Mouse (Mus musculus) neutrophil, adult 5-6 weeks (primary cell): ENCODE data around the gene Ppp1r9a. TPM values are rescaled to one million over a fixed set of nuclear protein-coding genes. Genes with fewer than 3 reads are reported as not detected.
A peak's percentile ranks its signal among the peaks of the same experiment; 100 is the strongest.

Source experiments
- ATAC-seq: fragments of 151-379, 151-347 bp; 2 replicates; pipeline ENCODE4 v1.8.0; 2017; ENCODE audit warnings: mild to moderate bottlenecking, moderate TSS enrichment; ENCODE audit not compliant: insufficient number of reproducible peaks, poor library complexity, low FRiP score, severe bottlenecking; ENCODE audit errors: extremely low read depth
- total RNA-seq: library from RNA; stranded (forward); fragments of 200-1000 nt; gene quantifications from 2 replicates; pipeline ENCODE4 v1.2.3, GENCODE M21; 2017

Ppp1r9a gene
- total RNA-seq, 1 experiment from 2014 or later: 4.1 TPM

DNA sequence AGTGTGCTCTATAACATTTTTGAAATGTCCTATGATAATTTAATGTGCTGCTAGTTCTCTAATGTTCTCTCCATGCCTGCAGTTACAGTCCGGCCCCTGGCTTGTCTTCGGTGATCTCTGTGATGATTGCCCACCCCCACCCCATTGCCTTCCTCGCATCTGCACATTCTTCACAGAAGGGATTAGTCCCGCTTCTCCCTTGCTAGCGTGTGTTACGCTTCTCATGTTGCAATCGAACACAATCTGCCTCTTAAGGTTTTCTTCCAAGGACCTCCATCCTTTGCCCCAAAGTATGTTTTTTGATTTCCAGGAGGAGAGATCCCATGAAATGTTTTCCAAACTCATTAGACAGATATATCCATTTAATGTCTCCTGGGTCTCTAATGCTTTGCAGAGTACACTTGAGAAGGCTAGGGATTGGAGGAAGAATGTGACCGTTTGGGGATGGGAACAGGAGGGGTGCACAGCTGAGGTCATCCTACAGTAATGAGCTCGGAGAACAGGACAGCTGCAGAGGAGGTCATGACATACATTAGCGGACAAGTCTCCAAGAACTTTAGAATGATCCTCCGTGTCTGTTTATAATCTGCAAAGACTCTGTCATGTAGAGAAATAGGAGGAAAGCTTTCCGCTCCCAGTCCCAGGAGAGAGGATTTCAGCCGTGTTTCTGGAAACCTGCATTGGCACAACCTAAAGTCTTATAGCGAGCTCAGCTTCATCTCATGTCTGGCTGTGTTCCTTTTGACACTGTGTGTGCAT, 91.6 kb downstream of the Ppp1r9a start:
- no peak for ATAC-seq

DNA sequence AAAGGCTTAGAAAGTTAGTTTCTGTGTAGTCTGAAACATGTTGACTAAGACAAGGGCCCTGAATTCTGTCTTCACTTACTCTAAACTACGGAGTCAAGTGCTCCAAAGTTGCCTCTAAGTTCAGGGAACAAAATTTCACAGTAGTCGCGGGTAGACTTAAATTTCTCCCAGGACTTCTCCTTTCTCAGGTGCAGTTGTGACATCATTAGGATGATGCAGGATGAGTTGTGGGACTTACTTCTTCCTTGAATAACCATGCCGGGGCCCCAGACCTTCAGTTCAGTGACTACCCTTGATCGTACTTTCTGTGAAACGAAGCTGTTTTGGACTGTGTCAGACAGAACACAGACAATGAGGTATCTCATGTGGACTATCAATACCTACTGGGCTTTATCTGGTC, 94.9 kb downstream of the Ppp1r9a start:
- peak; percentile 51 for ATAC-seq

DNA sequence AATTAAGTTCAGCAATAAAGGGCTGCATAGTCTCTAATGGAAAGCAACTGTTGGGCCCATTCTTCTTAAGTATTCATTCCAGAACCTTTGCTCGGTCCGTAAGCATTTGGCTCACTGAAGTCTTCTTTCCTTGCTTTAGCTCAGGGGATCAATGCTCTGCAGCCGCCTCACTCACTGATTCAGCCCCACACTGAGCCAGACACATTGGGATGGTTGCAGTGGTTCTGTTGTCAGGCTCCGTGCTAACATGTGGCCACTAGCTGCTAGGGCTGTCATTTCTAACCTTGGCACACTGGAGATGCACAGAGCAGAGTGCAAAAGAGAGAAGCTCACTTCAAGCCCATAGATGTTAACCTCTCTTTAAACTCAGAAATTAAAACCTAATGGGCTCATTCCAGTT, 96.2 kb downstream of the Ppp1r9a start:
- no peak for ATAC-seq

DNA sequence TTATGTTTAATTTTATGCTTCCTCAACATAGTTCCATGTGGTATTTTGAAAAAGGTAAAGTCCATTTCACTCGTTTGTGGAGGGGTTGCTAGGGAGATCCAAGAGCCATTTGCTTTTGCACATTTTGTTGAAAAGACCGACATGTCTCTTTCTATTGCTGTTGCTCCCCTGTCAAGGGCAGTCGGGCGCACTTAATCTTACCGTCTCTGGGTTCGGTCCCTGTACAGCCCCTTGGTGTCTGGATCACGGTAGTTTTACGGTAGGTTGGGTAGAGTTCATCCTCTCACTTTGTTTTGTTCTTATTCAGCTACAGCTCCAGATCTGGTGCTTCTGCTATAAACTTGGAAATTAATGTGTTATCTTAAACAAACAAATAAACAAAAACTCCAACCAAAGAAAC, 98.1 kb downstream of the Ppp1r9a start:
- no peak for ATAC-seq

DNA sequence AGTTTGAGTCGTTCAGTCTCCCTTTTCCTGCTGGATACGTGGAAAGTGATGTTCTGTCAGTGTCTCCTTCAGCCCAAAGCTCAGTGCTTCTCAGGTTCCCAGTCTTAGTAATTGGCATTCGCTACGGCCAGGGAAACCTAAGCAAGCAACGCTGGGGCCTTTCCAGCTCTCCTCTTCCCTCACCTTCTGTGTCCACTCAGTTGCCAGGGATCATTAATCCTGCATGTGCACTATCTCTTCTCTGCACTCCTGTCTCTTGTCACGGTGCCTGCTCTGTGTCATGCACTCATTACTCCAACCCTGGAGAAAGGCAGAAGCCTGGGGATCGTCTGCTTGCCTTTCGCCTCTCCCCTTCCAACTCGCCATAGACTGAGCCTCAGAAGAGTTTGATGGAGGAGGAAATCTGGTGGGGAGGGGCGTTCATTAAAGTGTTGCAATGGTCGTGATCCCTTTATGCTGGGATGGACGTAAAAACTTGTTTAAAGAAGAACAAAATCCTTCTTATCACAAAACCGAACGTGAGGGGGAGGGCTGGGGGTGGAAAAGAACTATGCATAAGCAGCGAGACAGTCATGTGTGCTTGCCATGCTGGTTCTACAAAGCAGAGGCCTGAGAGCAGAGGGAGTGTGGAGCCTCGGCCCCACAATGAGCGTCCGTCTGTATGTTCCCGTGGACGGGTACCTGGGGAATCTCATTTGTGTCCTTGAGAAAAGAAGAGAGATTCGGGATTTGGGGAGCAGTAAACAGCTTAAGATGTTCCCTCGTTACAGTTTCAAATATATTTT, 103.0 kb downstream of the Ppp1r9a start:
- ATAC-seq: no peak

DNA sequence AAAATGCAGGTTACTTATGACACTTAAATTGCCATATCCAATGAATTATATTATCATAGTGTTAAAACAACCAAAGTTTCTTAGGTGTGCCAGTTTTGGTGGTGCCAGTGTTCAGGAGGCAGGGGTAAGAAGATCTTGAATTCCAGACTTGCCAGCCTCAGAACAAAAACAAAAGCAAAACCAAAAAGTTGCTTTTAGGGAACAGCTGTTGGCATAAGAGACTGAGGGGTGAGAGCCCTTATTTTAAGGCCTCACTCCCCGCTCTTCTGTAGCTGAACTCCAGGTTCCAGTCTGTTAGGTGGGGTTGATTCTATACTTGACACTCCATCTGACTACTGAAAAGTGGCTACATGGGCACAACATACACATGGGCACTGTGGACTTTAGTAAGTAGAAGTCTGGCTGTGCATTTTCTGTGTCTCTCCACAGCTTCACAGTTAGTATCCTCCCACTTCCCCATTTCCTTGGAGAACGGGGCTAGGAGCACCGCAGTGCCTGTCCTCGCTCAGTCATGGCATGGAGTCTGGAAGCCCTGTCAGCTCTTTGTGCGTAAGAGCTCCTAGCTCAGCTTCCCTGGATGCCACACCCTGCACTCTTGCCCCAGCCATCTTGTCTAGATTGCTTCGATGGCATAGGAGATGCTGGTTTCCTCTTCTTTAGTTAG, 103.7 kb downstream of the Ppp1r9a start:
- ATAC-seq: 0 out of 2 replicates have a peak, but pooled peaks have one; percentile 13

DNA sequence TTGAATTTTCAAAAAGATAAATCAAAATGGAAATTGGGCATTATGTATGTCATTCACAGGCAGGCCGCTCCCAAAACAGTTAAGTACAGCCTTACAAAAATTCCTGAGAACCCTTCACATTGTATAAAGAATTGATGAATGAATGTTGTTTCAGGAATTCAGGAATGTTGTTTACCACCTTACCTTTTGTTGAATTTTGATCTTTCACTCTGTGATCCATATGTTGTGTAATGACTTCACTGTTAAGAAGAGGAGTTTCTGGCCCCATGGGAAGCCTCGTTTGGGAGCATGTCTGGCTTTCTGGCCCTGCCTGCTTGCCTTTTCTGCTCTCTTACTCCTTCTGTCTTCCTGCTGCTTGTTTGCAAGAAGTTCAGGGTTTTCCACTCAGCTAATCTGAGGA, 105.4 kb downstream of the Ppp1r9a start:
- ATAC-seq: no peak

DNA sequence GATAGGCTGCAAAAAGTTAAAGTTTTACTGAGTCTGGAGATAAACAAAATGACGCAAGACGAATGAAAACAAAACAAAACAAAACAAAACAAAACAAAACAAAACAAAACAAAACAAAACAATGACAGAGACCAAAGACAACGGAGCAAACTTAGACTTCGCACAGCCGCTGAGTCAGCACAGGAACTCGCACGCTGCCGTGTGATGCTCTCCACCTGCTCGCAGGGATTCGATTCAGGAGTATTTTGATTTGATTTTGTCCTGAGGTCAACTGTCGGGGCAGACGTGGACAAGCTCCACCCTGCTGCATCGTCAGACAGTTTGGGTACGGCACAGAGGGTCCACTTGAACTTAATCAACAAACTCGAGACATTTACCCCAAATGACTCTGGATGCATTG, 105.9 kb downstream of the Ppp1r9a start:
- ATAC-seq: no peak

DNA sequence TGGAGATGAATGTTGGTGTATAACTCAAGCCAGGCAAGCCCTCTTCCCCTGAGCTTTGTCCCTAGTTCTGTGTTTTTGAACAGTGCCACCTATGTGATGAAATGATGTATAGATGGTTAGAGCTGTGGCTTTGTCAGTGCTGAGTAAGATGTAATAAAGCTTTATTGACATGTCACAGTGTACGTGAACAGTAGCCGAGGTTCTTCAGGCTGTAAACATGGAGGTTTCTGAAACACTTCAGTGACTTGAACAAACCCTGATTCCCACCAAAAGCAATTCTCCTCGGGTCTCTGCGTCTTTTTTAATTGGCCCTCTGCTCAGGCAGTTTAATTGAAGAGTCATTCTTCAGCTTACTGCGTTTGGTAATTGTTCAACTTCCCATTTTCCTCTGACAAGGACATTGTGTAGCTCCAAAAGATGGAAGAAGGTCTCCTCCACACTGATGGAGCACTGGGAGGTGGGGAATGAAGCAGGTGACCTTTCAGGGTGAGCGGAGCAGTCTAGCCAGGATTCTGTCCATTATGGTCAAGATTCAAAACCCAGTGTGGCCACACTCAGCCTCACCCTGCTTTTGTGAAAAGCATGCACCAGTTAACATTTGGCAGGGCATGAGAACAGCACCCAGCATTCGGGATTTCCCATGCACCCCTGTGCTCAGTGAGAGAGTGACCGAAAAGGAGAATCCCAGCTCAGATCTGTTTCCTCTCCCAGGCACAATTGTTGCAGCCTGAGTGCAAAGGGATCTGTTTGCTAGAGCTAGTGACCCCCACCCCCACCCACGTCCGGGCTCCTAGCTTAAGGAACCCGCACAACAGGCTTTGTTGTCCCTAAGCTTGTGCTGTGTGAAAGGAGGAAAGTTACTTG, 108.1 kb downstream of the Ppp1r9a start:
- no peak for ATAC-seq

DNA sequence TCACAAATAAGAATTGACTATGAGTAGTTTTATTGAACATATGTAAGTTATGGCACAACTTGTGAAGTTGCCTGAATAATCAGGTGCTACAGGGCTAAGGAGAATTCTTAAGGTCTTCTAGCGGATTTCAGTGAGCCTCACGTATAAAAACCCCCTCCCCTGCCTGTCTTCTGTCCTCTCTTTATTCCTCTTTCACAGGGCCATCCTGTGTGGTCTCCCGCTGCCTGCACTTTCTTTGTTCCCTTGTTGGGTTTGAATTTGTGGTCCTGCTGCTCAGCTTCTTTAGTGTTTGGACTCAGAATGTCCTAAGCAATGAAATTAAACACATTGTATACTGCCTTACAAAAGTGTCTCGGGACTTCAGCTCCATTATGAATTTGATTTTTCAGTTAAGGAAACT, 110.1 kb downstream of the Ppp1r9a start:
- ATAC-seq: no peak

DNA sequence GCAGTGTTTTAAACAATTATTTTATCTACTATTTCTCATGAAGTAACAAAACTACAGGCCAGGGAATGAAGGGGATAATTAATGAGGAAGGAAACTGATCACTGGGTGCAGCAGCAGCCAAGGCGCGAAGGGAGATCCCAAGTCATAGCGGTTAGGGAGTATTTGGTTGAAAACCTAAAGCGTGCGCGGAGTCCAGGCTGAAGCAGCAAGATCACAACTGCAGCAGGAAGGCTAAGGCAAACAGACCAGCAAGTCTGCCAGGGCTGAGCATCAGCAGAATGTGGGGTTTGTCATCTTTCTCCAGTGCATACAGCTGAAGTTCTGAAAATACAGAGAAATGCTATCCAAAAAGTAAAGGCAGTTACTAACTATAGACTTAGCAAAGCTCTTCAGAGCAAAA, 111.8 kb downstream of the Ppp1r9a start:
- ATAC-seq: no peak

DNA sequence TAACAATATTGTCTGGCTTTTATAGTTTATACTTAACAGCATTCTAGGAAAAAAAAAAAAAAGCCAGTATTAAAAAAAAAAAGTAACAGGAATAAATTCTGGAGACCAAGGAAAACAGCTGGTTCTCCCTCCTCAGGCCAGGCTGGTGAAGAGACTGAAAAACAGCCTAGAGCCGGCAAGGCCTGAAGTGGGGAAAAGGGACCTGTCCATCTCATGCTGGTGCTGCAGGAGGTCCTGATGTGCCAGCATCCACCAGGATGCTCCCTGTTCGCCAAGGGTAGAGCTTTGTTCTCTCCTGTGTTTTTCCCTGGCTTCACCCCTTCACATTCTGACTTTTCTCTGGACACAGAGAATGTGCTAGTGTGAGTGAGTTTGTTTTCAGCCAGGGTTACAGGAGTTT, 112.5 kb downstream of the Ppp1r9a start:
- no peak for ATAC-seq

DNA sequence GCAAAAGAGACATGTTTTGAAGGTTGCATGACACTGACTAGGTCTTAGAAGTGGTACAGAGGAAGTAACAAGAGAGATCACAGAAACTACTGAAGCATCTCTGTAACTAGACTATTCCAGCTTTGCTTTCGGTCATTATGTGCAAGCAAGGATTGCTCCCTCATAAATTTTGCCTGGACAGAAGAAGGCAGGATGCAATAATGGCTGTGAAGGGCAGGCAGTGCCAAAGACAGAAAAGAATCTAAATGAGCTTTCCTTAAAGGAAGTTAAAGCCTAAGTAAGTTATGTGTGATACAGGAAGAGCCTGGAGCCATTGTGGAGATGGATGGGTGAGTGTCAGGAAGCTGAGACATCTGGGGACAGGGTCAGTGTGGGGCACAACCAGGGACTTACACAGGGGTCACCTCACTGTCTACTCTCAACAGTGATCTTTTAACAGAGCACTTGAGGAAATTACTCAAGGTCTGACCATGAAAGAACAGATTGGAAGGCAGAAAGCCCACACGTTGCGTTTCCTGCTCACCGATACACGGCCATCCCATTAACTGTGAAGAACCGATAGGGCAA, 115.3 kb downstream of the Ppp1r9a start:
- ATAC-seq: no peak

DNA sequence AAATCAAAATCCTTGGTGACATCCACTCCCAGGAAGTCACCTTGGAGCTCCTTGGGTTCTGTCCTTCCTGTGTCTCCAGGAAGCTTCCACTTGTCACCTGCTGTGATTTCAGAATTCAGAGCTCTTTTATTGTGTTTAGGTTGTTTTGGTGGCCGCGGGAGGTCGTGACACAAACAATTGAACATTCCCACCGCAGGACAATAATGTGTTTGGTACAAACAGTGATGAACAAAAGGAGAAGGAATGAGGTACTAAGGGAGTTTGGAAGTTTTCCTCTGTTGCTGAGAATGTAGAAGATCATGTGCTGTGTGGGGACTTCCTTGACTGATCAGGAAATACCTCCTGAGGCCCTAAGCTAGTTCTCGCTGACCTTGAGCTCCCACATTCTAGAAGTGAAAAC, 116.5 kb downstream of the Ppp1r9a start:
- ATAC-seq: no peak

DNA sequence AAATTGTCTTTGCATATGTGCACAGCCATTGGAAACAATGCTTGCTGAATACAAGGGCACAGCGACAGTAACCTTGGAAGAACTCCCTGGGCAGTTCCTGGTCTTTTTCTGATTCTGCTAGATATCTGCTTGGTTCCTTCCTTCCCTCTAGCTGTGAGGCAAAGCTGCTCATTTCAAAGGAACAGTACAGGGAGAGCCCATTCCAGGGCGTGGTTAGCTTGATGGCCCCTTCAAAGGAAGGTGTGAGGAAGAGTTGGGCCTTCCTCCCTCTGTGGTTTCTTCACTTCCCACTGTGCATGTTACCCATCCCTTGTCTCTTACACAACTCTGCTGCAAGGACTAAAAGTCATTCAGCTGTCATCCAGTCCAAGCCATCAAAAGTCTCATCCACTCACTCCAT, 117.3 kb downstream of the Ppp1r9a start:
- peak; percentile 16; the same call in 1 of the 2 replicates for ATAC-seq

DNA sequence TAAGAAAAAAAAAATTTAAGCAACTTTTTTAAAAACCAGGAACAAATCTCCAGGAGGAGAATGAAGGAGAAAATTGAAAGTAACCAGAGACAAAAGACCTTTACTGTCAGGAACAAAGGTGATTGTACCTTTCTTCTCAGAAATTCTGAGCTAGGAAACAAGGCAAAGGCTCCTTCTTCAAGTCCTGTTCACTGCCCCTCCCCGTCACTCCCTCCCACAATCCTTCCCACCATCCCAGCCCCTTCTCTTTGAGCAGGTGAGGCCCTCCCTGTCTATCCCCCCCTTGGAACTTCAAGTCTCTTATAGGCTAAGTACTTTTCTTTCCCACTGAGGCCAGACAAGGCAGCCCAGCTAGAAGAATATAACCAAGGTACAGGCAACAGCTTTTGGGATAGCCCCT, 117.8 kb downstream of the Ppp1r9a start:
- ATAC-seq: no peak

DNA sequence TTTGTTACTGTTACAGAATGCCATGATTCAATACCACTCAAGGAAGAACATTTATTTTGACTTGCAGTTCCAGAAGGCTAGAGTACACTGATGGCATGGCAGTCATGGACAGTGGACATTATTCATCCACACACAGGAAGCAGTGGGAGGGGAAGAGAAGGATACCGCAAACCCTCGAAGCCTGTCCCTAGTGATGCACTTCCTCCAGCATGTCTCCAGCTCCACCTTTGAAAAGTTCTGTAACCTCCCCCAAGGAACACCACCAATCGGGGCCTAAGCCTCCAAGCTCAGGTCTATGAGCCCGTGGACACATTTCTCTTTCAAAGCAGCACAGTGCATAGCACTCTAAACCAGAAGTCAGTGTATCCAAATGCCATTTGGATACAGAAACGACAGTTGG, 120.0 kb downstream of the Ppp1r9a start:
- ATAC-seq: 0 out of 2 replicates have a peak, but pooled peaks have one; percentile 33

DNA sequence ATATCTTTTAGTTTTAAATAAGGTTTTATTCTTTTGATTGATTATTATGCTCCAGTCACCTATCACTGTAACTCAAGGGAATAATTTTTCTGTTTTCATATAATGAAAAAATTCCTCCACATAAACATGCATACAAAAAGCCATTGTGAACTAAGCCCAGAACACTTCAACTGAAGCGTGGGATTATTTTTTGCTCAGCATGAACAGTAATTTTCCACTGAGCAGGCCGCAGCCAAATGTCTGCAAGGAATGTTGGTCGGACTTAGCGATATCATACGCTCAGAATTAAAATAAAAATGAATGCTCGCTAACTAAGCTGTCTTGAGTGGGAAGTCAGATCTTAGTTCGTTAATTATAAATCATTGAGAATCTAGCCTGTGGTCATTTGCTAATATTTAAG, 122.2 kb downstream of the Ppp1r9a start:
- ATAC-seq: no peak

DNA sequence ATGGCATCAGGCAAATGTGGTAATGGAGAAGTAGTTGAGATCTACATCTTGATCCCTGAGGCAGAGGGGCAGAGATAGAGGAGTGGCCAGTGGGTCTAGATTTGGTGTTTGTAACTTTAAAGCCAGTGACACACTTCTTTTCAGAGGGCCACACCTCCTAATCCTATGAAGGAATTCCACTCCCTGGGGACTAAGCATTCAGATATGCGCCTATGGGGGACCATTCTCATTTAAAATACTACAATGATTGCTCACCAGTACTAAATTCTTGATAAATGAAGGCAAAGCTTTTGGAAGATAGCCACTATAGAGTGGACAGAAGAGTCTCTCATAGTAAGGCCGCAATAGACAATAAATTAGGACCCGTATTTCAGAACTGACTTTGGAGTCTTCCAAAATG, 124.1 kb downstream of the Ppp1r9a start:
- ATAC-seq: no peak
